ENCODE assay signal across 8 mouse cellular contexts in the genomic region with DNA sequence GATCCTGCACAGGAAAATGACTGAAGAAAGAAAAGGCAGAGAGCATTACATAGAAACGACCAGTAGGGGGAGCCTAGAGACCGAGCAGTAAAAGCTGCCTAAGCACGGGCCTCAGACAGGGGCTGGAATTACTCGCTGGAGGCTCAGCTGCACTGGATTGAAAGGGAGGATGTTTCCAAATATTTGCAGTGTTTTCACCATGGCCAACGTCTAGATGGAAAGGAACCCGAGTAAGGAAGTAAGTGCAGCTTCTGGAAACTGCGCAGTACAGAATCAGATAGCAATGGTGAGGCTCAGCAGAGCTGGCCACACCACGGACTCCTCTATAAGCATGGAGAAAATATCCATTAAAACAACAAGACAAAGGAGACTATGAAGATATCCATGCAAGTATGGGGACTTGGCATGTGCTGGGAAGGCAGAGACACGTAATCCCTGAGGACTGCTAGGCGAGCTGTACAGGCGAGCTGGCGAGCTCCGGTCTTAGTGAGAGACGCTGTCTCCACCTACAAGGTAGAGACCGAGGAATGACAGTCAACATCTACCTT.
DNase-seq lines count a peak whose midpoint lies in the region; ATAC-seq lines count a peak whose summit lies in the region.

No protein-coding gene starts in this region.

- 43% methylated on average over 15 of the region's 15 CpGs for WGBS in hindbrain, embryonic 13.5 days
- WGBS in lung, embryonic 16.5 days: 43% methylated on average over 15 of the region's 15 CpGs

- H3K9ac ChIP-seq in hindbrain, embryonic 13.5 days: no peak overlapping the region
- H3K9ac ChIP-seq in lung, embryonic 16.5 days (ENCODE audit: low read length): 0 out of 2 replicates have a peak overlapping the region, but pooled peaks have one; percentile 19

- peak; percentile 88 for ATAC-seq in hindbrain, embryonic 13.5 days (ENCODE audit: low FRiP score)
- peak; percentile 77 for ATAC-seq in lung, embryonic 16.5 days (ENCODE audit: low read depth)

- peaks cover 18% of the 10 kb centered on the region for H3K4me1 ChIP-seq in hindbrain, embryonic 13.5 days (replicated peaks)
- H3K4me1 ChIP-seq in lung, embryonic 16.5 days (replicated peaks; ENCODE audit: control insufficient read depth, insufficient read depth, low read length): peaks cover 20% of the 10 kb centered on the region

- DNase-seq in R1 (ENCODE audit: low read depth, low spot score): peak; percentile 69
- DNase-seq in cerebellum, adult 8-10 months: peak; percentile 54
- peak; percentile 88 for DNase-seq in forelimb bud, embryonic 11.5 days (ENCODE audit: low read depth, low spot score)
- DNase-seq in layer of hippocampus, adult 9-11 months: peak; percentile 61
- peak; percentile 46 for DNase-seq in ovary, postnatal 14 days (ENCODE audit: low spot score)
- DNase-seq in urinary bladder, postnatal 36 days (ENCODE audit: low spot score in 2 of 2): peak; percentile 27 to 48

- H3K27ac ChIP-seq in hindbrain, embryonic 13.5 days: peak overlapping the region; percentile 76
- H3K27ac ChIP-seq in lung, embryonic 16.5 days (ENCODE audit: low read length): peak overlapping the region; percentile 20; the same call in 1 of the 2 replicates

- H3K4me3 ChIP-seq in hindbrain, embryonic 13.5 days: no peak overlapping the region
- no peak overlapping the region for H3K4me3 ChIP-seq in lung, embryonic 16.5 days (ENCODE audit: low read length)

- no peaks in the 10 kb centered on the region for H3K27me3 ChIP-seq in hindbrain, embryonic 13.5 days
- no peaks in the 10 kb centered on the region for H3K27me3 ChIP-seq in lung, embryonic 16.5 days (ENCODE audit: control insufficient read depth, insufficient read depth, low read depth, low read length)

- H3K4me2 ChIP-seq in hindbrain, embryonic 13.5 days: 0 out of 2 replicates have a peak overlapping the region, but pooled peaks have one; percentile 10
- H3K4me2 ChIP-seq in lung, embryonic 16.5 days (ENCODE audit: low read depth, low read length): no peak overlapping the region

- no peaks in the 10 kb centered on the region for H3K9me3 ChIP-seq in hindbrain, embryonic 13.5 days
- H3K9me3 ChIP-seq in lung, embryonic 16.5 days (ENCODE audit: control insufficient read depth, low read length): no peaks in the 10 kb centered on the region

- no peaks in the 10 kb centered on the region for H3K36me3 ChIP-seq in hindbrain, embryonic 13.5 days
- no peaks in the 10 kb centered on the region for H3K36me3 ChIP-seq in lung, embryonic 16.5 days (ENCODE audit: control insufficient read depth, insufficient read depth, low read length)

Comparison
In these comparisons a context has a peak if more than half of its experiments do, and no peak if none do; other contexts are left out.
1. DNase-seq: peak in every context shown above with its lines; median percentile 88 in forelimb bud, embryonic 11.5 days; 69 in R1; 61 in layer of hippocampus, adult 9-11 months; 54 in cerebellum, adult 8-10 months; 46 in ovary, postnatal 14 days; 38 in urinary bladder, postnatal 36 days.